Mouse (Mus musculus): ENCODE data around the gene Gm20820. TPM values are rescaled to one million over a fixed set of nuclear protein-coding genes. Genes with fewer than 3 reads are reported as not detected.
"Not testable (repeated sequence)": the region's sequence is repeated elsewhere in the genome, so short reads cannot be mapped to it uniquely, and the experiment has no call there.

Gene Gm20820
- not detected for total RNA-seq (2021)

DNA sequence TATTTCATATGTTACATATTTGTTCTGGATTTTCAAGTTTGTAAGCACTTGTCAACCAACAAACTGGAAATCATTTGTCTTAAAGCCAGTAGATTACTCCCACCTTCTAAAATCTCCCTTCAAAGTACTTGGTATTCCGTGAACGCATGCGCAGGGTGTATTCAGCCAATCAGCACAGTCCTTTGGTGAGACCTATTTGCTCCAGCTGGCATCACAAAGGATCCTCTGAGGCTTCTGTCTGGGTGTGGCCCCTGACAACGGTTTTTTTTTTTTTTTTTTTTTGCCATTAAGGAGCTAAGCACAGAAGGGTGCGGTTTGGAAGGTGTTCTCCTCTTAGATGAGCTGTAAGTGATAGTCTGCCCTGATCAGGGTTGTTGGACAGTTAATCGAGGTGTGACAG lies at the start of gene Gm20820:
Gene Gm20820 (plus strand): TSS at position 301 of the 400 bp plus-strand sequence.
- DNase-seq (ENCODE audit: low spot score); intact Hi-C loops (cut with DNase I): not testable (repeated sequence)

Measured in heart, postnatal 25 days (tissue).